Mouse (Mus musculus) forebrain, embryonic 10.5 days (tissue): Measurements from ENCODE around the gene Pou3f1. TPM values are rescaled to one million over a fixed set of nuclear protein-coding genes. Genes with fewer than 3 reads are reported as not detected.

ENCODE experiments used
- DNase-seq: peaks from one replicate; pipeline ENCODE4 v3.0.0-alpha.2; 2017; ENCODE audit warnings: low spot score; ENCODE audit errors: extremely low spot score
- H3K27ac ChIP-seq: fragments of 300-500 bp; sonication (generic); 2 replicates; pipeline ENCODE4 v1.5.1; 2016; ENCODE audit warnings: mild to moderate bottlenecking
- H3K27me3 ChIP-seq: fragments of 300-500 bp; sonication (generic); 2 replicates; pipeline ENCODE4 v1.6.1; 2016; ENCODE audit warnings: mild to moderate bottlenecking; ENCODE audit not compliant: poor library complexity, severe bottlenecking
- H3K36me3 ChIP-seq: fragments of 300-500 bp; sonication (generic); replicated peaks from 2 replicates; pipeline ENCODE4 v1.6.1; 2016; ENCODE audit warnings: mild to moderate bottlenecking, moderate library complexity
- H3K4me1 ChIP-seq: fragments of 300-500 bp; sonication (generic); 2 replicates; pipeline ENCODE4 v1.6.1; 2016
- H3K4me3 ChIP-seq: fragments of 300-500 bp; sonication (generic); 2 replicates; pipeline ENCODE4 v1.5.1; 2016; ENCODE audit warnings: mild to moderate bottlenecking, moderate library complexity
- H3K9me3 ChIP-seq: fragments of 300-500 bp; sonication (generic); 2 replicates; pipeline ENCODE4 v1.6.1; 2016; ENCODE audit warnings: mild to moderate bottlenecking, moderate library complexity
- WGBS: fragments of 180-500 bp; shearing (Covaris S2); methylation state at CpG from one replicate; pipeline ENCODE4 v1.1.7; 2016; 5-methylcytosine and 5-hydroxymethylcytosine counted together
- polyA plus RNA-seq: library from polyadenylated mRNA; unstranded; fragments of >200 nt; fragmentation: Nextera tagmentation; extraction: Ambion mirVana; gene quantifications from 2 replicates; pipeline ENCODE4 v1.2.1, GENCODE M21; 2016

Gene Pou3f1
- polyA plus RNA-seq, 1 experiment from 2014 or later, result 3.0 TPM

DNA sequence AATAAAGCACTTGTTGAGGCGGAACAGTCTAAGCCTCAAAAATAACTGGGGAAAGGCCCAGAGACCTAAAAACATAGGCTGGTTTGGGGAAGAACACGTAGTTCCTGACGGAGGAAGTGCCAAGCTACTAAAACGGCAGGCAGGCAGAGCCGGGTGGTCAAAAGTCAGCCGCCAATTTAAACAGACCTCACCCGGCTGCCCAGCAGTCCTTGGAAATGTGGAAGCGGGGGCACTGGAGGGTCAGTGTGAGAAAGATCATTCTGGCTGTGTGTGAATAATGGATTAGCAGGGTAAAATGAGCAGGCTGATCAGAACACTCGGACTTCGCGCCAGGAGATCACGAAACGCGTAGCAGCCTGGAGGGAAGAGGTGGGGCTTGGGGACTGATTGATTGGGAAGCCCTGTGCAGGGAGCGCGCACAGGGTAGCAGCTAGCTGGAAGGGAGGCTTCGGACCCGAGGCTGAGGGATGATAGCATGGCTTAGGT, 53.4 kb downstream of the Pou3f1 start:
- Histone ChIP-seq H3K27ac (peak overlapping the region; percentile 88), H3K9me3 (no peaks in the 10 kb centered on the region), H3K27me3 (peaks cover 27% of the 10 kb centered on the region), H3K36me3 (peaks cover 24% of the 10 kb centered on the region), H3K4me3 (peak overlapping the region; percentile 47), H3K4me1 (peaks cover 61% of the 10 kb centered on the region)
- 3% methylated on average over 18 of the region's 18 CpGs for WGBS
- DNase-seq, result peak; percentile 60

Other genes starting within 250 kb of the Pou3f1 start
- gene 3100002H09Rik, start 46.0 kb upstream of the Pou3f1 start, polyA plus RNA-seq, result 0.31 and 0.61 TPM in 2 replicates
- gene Utp11, start 36.8 kb downstream of the Pou3f1 start, polyA plus RNA-seq, result 63.0 and 65.9 TPM in 2 replicates
- 5.5 and 8.7 TPM in 2 replicates for gene Fhl3, start 43.9 kb downstream of the Pou3f1 start, polyA plus RNA-seq
- gene Sf3a3, start 58.0 kb downstream of the Pou3f1 start, polyA plus RNA-seq, result 260 and 269 TPM in 2 replicates
- 28.8 and 29.4 TPM in 2 replicates for gene Inpp5b, start 85.0 kb downstream of the Pou3f1 start, polyA plus RNA-seq
- 20.4 and 22.3 TPM in 2 replicates for gene Mtf1, start 145.3 kb downstream of the Pou3f1 start, polyA plus RNA-seq
- 43.1 and 44.1 TPM in 2 replicates for gene Yrdc, start 193.9 kb downstream of the Pou3f1 start, polyA plus RNA-seq
- gene 1110065P20Rik, start 194.4 kb downstream of the Pou3f1 start, polyA plus RNA-seq, result 39.3 and 42.9 TPM in 2 replicates
- gene Maneal, start 205.4 kb downstream of the Pou3f1 start, polyA plus RNA-seq, result 2.3 and 2.6 TPM in 2 replicates
- gene Epha10, start 224.1 kb downstream of the Pou3f1 start, polyA plus RNA-seq, result 1.1 and 1.3 TPM in 2 replicates